Mouse (Mus musculus): Measurements from ENCODE around the gene Plpp6.

Plpp6 gene

GRCm38 (mm10) chr19:28963842-28964551 is at the start of gene Plpp6:
Plpp6 (plus strand) TSS chr19:28963953.
- DNase-seq (ENCODE audit: low spot score in 2 of 2), result peak; percentile 69 to 83

- no peak for DNase-seq (ENCODE audit: low spot score in 2 of 2)
These were observed 49.2 kb upstream of the Plpp6 start for GRCm38 (mm10) chr19:28914598-28914997.

- no peak for DNase-seq (ENCODE audit: low spot score in 2 of 2)
These were observed 48.0 kb upstream of the Plpp6 start for GRCm38 (mm10) chr19:28915602-28916250.

GRCm38 (mm10) chr19:28916492-28916891 is 47.3 kb upstream of the Plpp6 start:
- DNase-seq (ENCODE audit: low spot score in 2 of 2), result no peak

- no peak for DNase-seq (ENCODE audit: low spot score in 2 of 2)
These were observed 45.9 kb upstream of the Plpp6 start for GRCm38 (mm10) chr19:28917839-28918238.

- no peak for DNase-seq (ENCODE audit: low spot score in 2 of 2)
These were observed 37.4 kb upstream of the Plpp6 start for GRCm38 (mm10) chr19:28926366-28926765.

GRCm38 (mm10) chr19:28927396-28927795 is 36.4 kb upstream of the Plpp6 start:
- DNase-seq (ENCODE audit: low spot score in 2 of 2), result no peak

- no peak for DNase-seq (ENCODE audit: low spot score in 2 of 2)
These were observed 34.7 kb upstream of the Plpp6 start for GRCm38 (mm10) chr19:28929034-28929433.

GRCm38 (mm10) chr19:28934897-28935296 is 28.9 kb upstream of the Plpp6 start:
- no peak for DNase-seq (ENCODE audit: low spot score in 2 of 2)

- no peak for DNase-seq (ENCODE audit: low spot score in 2 of 2)
These were observed 23.4 kb upstream of the Plpp6 start for GRCm38 (mm10) chr19:28940135-28940874.

GRCm38 (mm10) chr19:28941271-28941670 is 22.5 kb upstream of the Plpp6 start:
- no peak for DNase-seq (ENCODE audit: low spot score in 2 of 2)

- no peak for DNase-seq (ENCODE audit: low spot score in 2 of 2)
These were observed 17.0 kb upstream of the Plpp6 start for GRCm38 (mm10) chr19:28946782-28947181.

- DNase-seq (ENCODE audit: low spot score in 2 of 2), result no peak
These were observed 16.4 kb upstream of the Plpp6 start for GRCm38 (mm10) chr19:28947311-28947710.

- DNase-seq (ENCODE audit: low spot score in 2 of 2), result no peak
These were observed 12.5 kb upstream of the Plpp6 start for GRCm38 (mm10) chr19:28951251-28951650.

GRCm38 (mm10) chr19:28963113-28963512 is 640 bp upstream of the Plpp6 start:
- DNase-seq (ENCODE audit: low spot score in 2 of 2), result no peak

- no peak for DNase-seq (ENCODE audit: low spot score in 2 of 2)
These were observed 276 bp upstream of the Plpp6 start for GRCm38 (mm10) chr19:28963513-28963841.

GRCm38 (mm10) chr19:28964552-28964903 is 775 bp downstream of the Plpp6 start:
- DNase-seq (ENCODE audit: low spot score in 2 of 2), result no peak

GRCm38 (mm10) chr19:28967652-28968051 is 3.9 kb downstream of the Plpp6 start, which contains the start of gene 4430402I18Rik:
4430402I18Rik (minus strand) TSS chr19:28967800.
- no peak for DNase-seq (ENCODE audit: low spot score in 2 of 2)

GRCm38 (mm10) chr19:28968178-28968577 is 4.4 kb downstream of the Plpp6 start:
- DNase-seq (ENCODE audit: low spot score in 2 of 2), result no peak

- no peak for DNase-seq (ENCODE audit: low spot score in 2 of 2)
These were observed 5.5 kb downstream of the Plpp6 start for GRCm38 (mm10) chr19:28969231-28969630.

GRCm38 (mm10) chr19:28970251-28970650 is 6.5 kb downstream of the Plpp6 start:
- DNase-seq (ENCODE audit: low spot score in 2 of 2), result no peak

GRCm38 (mm10) chr19:28974862-28975611 is 11.3 kb downstream of the Plpp6 start:
- DNase-seq (ENCODE audit: low spot score in 2 of 2), result peak; percentile 70 to 89
